Mouse (Mus musculus) neutrophil, adult 59 days (primary cell): ENCODE data around the gene Olfr859. TPM values are rescaled to one million over a fixed set of nuclear protein-coding genes. Genes with fewer than 3 reads are reported as not detected.

Source experiments
- total RNA-seq, 2 experiments: library from RNA; stranded (reverse); gene quantifications; 1 replicate in 1 of 2; 2 replicates in 1 of 2; pipeline ENCODE4 v1.2.4; 2023

The Olfr859 gene
- not detected for total RNA-seq

GRCm38 (mm10) chr9:19804606-19805005 is at the start of gene Olfr859:
Olfr859 (plus strand) TSS chr9:19804906.

GRCm38 (mm10) chr9:19779983-19780382 is 24.7 kb upstream of the Olfr859 start, which contains the start of gene Olfr58:
Olfr58 (plus strand) TSS chr9:19780283.

DNA sequence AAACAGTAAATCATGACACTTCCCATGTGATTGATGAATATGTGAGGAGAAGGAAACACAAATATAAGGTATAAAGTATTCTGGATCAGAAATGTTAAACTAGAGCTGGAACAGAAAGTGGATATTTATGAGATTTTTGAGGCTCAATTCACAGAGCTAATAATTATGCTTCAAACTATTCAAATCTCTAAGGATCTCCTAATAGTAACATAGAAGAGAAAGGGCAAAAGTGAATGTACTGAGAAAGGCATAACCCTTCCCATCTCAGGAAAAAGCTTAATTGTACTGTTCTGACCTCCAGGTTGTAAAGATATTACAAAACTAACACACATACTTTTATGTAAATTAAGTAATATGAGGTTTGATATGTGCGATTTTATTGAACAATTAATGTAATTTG is 44.9 kb downstream of the Olfr859 start, which contains the start of gene Olfr860:
TSS of gene Olfr860 (minus strand) at position 101 of the 400 bp plus-strand sequence.

Other genes starting within 250 kb of the Olfr859 start
- not detected for gene Olfr854, start 237.5 kb upstream of the Olfr859 start, total RNA-seq
- gene Olfr855, start 222.3 kb upstream of the Olfr859 start, total RNA-seq = not detected
- 1 to 10 TPM; 6.8 to 7.1 TPM for gene Zfp317, start 182.8 kb upstream of the Olfr859 start, total RNA-seq
- gene Olfr857, start 95.5 kb upstream of the Olfr859 start, total RNA-seq = not detected
- gene Olfr58, start 24.6 kb upstream of the Olfr859 start, total RNA-seq = not detected
- not detected for gene Olfr860, start 44.8 kb downstream of the Olfr859 start, total RNA-seq
- gene Olfr862, start 83.1 kb downstream of the Olfr859 start, total RNA-seq = not detected
- not detected for gene Olfr77, start 112.0 kb downstream of the Olfr859 start, total RNA-seq
- not detected for gene Olfr866, start 223.1 kb downstream of the Olfr859 start, total RNA-seq